Mouse (Mus musculus): ENCODE results near the gene Adamts18.

Gene Adamts18

DNA sequence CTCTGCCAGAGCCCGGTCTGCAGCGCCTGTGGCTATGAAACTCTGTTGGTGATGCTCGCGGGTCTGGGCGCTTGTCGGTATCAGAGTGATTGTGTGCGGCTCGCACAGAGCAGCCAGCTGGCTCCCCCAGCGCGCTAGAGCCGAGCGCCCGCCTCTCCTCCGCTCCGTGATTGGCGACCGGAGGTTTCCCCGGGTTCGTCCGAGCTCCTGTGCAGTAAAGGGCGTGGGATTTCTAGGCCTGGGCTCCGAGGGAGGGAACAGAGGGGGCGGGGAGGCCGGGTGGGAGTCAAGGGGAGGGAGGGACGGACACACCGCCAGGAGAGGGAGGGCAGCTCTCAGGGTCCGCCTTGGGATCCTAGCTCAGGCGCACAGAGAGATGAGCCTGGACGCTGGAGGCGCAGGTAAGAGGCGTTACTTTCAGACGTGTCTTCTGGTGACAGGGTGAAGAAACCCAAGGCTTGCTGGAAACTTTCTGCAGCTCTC, at the start of gene Adamts18:
Gene Adamts18 (minus strand): TSS at position 86 of the 483 bp plus-strand sequence.
- in situ Hi-C loops (cut with MboI, MseI) = no loop called here

DNA sequence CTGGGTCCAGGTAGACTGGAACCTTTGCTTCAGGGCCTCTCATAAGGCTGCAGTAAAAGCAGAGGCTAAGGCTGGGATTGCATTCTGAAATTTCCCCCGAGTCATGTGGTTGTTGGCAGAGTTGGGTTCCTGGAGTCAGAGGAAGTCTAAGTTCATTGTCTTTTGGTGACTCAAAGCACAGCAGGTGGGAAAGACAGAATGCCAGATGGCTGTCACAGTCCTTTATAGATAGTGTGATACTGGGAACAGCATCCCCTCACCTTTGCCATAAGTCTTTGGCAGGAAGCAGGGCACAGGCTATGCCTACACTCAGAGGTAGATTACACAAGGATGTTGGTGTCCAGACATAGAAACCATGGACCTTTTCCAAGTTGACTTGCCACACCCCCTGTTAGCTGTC, 47.9 kb upstream of the Adamts18 start:
- in situ Hi-C loops (cut with MboI, MseI) = no loop called here

DNA sequence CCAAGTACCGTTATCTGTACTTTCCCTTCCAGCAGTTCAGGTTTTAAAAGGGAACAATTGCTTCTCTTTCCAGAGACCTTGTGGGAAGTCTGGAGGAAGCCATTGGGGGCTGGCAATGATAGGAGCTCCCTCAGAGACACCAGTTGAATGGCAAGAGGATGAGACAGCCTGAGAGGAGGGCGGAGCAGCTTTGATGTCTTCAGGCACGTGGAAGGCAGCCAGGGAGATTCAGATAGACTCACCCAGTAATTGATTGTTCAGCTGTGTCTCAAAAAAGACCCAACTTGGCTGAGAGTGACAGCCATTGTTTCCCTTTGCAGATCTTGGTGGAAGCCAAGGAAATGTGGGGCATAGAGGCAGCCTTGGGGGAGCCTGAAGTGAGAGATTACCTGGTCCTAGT, 42.8 kb upstream of the Adamts18 start:
- in situ Hi-C loops (cut with MboI, MseI) = loop anchor here (5.0 kb wide), 1 partner anchor 36 kb away; no protein-coding TSS in a partner anchor

DNA sequence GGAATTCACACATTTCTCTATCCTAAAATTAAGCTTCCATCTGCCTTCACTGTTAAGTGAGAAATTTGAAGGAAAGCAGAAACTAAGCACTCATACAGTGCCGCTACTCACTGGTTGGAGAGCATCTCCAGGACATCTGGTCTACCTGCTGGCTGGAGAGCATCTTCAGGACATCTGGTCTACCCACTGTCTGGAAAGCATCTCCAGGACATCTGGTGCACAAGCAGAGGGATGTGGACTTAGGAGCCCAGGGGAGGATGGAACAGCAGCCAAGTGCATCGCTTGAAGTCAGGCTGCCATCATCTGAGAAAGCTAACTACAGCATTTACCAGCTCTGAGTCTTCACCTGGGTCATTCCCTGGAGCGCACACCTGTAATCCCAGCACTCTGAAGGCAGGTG, 38.0 kb upstream of the Adamts18 start:
- in situ Hi-C loops (cut with MboI, MseI) = no loop called here

DNA sequence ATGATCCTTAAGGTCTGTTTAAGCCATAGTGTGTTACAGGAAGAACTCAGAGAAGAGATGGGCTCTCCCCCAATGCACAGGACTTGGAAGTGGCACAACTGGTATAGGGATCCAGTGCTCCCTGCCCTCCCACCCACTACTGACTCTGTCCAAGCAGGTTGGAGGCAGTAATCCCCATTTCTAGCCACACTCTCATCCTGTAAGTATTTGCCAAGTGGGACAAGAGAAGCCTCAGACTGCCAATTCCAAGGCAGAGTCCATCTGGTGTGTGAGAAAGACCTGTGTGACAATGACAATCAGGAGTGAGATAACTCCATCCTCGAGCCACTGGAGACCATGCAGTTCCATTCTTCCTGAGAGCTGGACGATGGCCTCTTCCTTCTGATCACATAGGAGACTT, 36.6 kb upstream of the Adamts18 start:
- in situ Hi-C loops (cut with MboI, MseI) = no loop called here

DNA sequence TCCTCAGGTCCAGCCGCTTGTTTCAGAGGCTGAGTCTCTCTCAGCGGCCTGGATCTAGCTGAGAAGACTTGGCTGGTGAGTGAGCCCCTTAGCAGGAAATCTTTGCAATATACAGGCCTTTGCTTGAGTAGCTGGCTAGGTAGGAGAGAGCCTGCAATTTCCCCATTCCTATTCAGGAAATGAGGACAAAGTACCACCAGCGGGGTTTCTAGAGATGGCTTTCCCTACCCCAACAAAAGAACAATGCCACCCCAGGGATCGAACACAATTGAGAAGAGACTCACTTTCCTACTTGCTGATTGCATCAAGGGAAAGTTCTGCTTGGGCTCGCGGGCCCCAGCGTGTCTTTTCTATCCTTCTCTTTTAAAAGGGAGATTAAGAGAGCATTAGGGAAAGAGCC, 35.5 kb upstream of the Adamts18 start:
- in situ Hi-C loops (cut with MboI, MseI) = no loop called here

DNA sequence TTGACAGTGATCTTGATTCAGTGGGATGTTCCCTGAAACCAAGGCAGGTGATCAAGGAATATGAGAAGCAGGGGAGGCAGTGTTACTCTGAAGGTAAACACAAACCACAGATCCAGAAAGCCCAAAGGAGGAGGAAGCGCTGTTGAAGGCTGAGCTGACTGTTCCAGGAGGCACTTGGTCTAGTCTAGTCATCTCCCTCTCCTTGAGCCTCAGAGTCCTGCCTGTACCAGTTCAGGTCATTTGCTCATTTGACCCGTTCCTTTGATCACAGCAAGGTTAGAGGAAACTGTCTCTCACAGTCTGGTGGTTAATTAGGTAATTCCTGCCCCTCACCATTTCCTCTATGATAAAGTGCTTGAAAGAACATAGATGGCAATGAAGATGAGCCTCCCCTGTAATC, 34.0 kb upstream of the Adamts18 start:
- in situ Hi-C loops (cut with MboI, MseI) = no loop called here

DNA sequence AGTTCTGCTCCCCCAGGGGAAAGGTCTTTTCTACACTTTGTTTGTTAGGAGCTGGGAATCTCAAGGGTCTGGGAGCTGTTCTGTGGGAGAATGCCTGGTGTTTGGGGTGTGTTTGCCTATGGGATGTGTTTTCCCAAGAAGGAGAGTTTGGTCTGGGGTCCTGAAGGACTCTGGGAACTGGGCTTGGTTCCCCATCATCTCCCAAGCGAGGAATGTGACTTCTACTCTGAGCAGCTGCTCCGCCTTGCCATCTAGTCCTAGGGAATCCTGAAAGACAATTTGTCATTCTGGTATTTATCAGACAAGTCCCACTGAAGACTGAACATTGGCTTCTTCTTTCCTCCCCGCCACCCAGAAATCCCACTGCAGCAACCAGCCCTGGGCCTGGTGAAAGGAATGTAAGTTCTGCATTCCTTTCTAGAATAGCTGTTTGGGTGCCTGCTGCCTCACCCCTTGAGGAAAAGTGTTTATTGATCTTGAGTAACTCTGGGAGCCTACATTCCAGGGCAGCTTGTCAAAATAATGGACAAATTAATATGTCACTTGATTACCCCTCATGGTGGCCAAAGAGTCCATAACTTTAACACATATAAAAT, 30.0 kb upstream of the Adamts18 start:
- in situ Hi-C loops (cut with MboI, MseI) = no loop called here

DNA sequence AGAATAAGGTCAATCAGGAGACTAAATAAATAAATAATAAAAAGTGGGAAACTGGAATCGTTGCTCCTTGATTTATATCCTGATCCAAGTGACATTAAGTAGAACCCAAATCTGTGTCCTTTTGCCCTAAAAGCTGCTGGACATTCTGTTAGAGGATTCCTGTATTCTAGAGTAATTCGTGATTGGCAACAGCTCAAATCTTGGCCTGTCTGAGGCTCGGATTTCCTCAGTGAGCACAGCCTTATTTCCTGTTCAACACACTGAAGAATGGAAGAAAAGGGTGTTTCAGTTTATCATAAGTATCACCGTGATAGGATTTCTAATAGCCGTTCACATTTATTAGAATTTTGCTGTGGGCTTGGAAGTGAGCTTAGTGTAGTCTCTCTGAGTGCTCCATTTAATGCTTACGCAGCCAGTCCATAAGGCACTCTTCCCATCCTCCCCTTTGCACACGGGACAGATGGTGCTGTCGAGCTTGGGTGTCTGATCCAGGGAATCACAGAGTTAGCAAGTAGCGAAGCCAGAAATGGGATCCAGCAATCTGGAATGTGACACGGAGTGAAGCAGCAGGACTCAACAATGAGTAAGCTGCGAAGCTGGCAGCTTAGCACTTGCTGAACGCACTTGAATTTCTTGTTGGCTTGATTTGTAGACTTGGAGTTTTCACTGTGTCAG, 25.0 kb upstream of the Adamts18 start:
- in situ Hi-C loops (cut with MboI, MseI) = loop anchor here (5.0 kb wide), 1 partner anchor 61 kb away; no protein-coding TSS in a partner anchor

DNA sequence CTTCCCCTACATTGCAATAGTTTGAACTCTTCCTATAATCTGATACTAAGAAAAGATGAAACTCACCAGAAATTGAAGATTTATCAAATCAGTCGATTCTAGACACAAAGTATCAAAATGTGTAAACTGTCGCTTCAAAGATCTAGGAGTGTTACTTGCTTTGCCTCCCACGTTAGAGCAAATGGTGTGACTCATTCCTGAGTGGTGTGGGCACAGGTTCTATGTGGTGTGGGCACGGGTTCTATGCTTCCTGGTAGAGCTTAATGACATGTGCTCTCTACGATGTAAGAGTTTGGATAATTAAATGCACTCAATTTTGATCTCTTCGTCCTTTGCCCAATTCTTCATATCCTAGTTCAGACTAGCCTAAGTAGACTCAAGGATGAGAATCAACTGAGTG, 23.9 kb upstream of the Adamts18 start:
- in situ Hi-C loops (cut with MboI, MseI) = loop anchor here (5.0 kb wide), 1 partner anchor 60 kb away; no protein-coding TSS in a partner anchor

DNA sequence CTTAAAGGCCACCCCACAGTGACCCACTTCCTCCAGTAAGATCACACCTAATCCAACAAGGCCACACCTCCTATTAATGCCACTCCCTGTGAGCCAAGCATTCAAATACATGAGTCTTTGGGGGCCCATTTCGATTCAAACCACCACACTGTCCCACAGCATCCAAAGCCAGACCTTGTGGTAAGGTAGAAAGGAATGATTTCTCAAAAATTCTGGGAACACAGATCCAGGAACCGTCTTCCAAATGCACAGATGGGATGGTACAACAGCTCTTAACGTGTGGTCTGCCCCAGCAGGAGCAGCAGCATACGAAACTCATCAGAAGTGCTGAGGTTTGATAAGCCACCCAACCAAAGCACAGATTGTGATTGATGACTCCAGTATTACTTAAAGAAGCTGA, 18.0 kb upstream of the Adamts18 start:
- in situ Hi-C loops (cut with MboI, MseI) = no loop called here

DNA sequence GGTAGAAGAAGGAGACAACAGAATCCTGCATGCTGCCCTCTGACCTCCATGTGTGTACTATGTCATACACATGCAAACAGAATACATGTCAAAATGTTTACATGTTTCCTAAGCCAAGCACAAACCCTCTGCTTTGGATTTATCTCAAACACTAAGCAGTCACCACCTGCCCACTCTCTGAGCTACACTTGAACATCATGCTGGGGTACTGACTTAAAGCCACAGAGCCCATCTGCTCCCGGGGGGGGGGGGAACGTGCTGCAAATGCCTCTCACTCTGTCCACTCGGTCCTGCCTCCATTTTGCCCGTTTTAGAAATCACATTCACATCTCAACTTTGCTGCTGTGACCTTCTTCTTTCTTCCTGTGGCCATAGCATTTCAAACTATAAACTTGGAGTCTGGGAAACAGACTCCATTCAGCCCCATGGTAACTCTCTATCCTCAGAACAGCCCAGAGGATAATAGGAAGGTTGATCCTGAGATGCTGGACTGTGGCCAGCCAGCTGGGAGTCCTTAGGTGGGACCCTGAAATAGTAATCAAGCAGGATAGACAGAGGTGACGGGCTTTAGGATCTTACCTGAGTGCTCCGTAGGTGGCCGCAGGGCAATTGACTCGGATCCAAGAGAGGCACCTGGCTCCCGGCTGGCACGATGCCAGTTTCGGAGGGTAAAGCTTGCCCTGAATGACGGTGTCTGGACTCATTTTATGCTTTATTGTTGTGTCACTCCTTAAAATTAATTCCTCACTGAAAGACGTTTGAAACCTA, 17.0 kb upstream of the Adamts18 start:
- in situ Hi-C loops (cut with MboI, MseI) = no loop called here

DNA sequence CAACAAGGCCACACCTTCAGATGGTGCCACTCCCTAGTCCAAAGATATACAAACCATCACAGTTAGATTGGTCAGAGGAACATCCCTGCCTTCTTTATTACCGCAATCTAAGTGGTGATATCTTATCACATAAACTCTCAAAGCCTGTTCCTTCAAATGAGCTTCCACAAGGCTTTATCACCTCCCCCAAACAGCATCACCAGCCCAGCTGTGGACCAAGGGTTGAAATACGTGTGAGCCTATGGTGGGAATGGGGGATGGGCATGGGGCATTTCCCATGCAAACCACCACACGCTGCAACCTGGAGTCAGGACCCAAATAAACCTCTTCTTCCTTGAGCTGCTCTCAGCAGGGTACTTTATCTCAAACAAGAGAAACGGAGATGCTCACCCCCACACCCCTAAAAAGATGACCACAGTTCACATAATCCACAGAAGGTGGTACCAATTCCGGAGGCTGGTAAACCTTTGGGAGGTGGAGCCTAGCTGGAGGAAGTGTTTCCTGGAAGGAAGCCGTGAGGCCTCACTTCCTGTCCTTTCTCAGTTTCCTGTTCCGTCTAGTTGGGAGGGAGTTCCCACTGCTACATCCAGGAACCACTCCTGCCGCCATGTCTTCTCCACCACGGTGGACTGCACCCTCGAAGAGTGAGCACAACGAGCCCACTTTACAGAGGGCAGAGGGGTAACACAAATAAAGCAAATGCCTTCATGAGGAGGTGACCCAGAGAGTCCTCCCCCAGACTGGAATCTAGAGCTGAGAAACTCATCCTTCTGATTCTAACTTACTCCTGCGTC, 11.5 kb upstream of the Adamts18 start:
- in situ Hi-C loops (cut with MboI, MseI) = loop anchor here (10.0 kb wide), 1 partner anchor 865 kb away; no protein-coding TSS in a partner anchor

DNA sequence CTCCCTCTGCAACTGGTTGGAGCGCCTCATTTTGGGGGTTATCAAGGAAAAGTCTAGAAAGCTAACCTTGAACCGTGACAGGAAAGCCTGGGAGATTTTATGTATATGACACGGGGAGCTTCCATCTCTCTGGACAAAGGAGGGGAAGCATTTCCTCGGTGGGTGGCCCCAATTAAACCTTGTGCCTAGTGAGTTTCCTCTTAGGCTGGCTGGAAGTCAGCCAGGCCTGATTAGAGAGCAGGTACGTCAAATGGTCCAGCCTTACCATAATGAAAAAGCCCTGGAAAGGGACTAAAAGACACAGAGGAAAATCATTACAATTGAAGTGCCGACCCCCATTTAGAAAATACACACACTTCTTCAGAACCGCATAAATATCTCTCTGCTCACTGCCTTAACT, 10.3 kb upstream of the Adamts18 start:
- in situ Hi-C loops (cut with MboI, MseI) = loop anchor here (10.0 kb wide), 1 partner anchor 866 kb away; no protein-coding TSS in a partner anchor

DNA sequence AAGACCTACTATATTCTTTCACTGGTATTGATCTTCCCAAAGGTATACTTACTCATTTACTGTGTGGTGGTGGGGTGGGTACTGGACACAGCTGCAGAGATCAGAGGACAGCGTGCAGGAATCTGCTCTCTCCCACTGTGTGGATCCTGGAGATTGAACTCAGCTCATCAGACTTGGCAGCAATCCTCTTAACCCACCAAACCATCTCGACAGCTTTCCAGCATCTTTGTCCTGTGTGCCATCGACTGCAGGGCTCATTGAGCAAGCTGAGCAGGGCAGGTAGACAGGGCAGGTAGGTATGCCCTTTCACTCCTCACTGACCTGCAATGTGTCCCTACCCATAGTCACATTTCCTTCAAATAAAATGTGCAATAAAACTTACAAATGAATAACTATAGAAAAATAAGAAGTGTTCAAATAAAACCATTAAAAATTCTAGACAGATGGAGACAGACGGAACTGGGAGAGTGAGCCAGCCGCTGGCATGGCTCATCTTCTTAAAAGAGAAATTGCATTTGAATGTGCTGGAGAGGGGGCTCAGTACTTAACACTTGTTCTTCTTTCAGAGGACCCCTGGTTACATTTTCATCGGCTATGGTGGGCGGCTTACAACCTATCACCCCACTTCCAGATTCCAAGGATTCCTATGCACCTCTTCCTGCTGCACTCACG, 6.2 kb upstream of the Adamts18 start:
- in situ Hi-C loops (cut with MboI, MseI) = loop anchor here (10.0 kb wide), 1 partner anchor 870 kb away; no protein-coding TSS in a partner anchor

DNA sequence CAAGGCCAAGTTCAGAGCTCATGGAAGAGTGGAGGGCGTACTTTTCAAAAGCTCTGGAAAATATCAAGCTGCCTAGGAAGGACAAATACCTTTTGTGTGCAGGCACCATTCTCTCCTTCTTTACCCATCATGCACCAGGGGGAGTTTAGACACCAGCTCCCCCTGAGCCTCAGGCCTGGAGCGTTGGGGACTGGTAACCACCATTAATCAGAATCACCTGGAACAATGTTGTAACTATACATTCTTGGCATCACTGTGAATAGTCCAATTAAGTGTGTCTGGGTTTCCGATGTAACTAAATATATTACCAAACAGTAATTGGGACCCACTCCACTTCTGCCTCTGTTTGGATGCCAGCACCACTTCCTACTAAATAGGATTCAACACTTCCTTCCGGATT, 5.2 kb upstream of the Adamts18 start:
- in situ Hi-C loops (cut with MboI, MseI) = loop anchor here (10.0 kb wide), 1 partner anchor 871 kb away; no protein-coding TSS in a partner anchor

DNA sequence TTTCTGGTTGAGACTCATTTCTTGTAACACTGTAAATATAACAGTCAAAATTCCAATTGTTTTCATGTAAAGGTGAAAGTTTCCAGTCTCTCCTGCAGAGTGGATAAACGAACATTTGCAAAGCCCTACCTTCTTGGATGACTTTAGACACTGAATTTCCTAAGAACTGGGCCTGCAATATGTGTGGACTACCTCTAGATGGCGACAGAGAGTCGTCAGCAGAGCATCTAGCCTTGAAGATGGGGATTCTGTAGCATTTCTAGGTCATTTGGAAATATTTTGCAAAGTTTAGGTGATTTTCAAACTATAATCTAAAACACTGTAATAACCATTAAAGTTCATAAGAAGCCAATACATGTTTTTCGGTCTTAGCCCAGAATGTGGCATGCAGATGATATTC, 3.1 kb upstream of the Adamts18 start:
- in situ Hi-C loops (cut with MboI, MseI) = loop anchor here (10.0 kb wide), 1 partner anchor 873 kb away; no protein-coding TSS in a partner anchor

DNA sequence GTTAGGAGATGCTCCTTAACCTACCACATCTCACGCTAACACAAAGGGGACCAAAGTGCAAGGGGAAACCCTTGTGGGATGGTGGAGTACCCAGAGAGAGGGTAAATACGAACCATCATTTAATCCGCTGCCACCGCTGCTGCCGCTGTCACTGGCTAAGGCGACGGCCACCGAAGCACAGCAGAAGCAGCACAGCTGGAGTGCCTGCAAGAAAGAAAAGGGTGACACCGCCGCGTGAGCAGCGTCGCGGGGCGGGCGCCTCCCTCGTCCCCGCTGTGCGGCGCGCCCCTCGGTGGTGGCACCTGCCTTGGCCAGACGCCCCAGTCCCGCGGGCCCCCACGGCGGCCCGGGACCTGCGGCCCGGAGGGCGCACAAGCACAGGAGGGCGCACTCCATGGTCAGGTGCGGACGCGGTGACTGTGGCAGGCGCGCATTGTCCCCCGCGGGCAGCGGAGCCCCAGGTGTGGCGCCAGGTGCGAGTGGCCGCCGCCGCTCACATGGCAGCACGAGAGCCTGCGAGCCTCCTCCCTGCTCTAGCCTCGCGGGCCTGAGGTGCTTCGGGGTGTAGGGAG, 371 bp downstream of the Adamts18 start:
- in situ Hi-C loops (cut with MboI, MseI) = no loop called here

DNA sequence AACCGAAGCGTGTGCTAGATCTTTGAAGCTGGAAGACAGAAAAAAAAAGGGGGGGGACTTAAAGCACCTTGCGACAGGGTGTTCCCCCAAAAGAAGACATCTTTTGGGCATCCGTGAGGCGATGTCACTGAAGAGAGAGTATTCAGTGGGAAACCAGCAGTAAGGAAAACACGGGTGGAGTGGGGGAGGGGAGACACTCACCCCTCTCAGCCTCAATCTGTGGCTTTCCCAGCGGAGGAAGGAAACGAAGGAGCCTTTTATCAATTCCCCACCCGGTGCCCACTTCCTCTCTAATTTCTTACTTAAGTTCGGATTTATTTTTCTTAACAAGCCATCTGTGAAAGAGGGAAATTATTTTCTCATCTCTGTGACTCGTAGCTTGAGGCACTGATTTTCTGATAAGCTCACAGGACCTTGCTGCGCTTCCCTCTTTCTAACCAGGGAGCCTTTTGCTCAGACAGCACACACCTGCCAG, 895 bp downstream of the Adamts18 start:
- in situ Hi-C loops (cut with MboI, MseI) = no loop called here

DNA sequence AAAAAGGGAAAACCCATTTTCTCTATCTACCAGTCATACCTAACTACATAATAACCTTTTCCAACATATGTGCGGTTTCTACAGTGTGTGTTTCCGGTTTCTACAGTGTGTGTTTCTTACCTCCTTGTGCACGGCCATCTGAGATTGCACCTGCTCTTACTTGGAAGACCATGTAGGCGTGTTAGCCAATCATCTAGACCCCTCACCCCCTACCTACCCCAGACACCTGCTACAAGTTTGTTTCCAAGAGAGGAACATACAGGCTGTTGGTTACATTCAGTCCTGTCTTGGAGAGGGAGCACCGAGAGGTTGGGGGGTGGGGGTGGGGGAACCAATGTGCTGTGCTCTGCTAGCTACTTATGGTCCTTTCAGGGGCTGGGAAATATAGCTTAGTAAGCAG, 1.9 kb downstream of the Adamts18 start:
- in situ Hi-C loops (cut with MboI, MseI) = no loop called here
